Mouse (Mus musculus): ENCODE measurements at regions not wholly inside any gene's neighbourhood (a gene's known extent, or its start where the extent isn't known, plus 50 kb on each side); places are given as distances from the start of the nearest gene placed in this dataset.

- ATAC-seq (replicated peaks; ENCODE audit: poor library complexity): no peak
Observed at GRCm38 (mm10) chr5:101005216-101005615, 159.7 kb downstream of the Gpat3 start.

DNA sequence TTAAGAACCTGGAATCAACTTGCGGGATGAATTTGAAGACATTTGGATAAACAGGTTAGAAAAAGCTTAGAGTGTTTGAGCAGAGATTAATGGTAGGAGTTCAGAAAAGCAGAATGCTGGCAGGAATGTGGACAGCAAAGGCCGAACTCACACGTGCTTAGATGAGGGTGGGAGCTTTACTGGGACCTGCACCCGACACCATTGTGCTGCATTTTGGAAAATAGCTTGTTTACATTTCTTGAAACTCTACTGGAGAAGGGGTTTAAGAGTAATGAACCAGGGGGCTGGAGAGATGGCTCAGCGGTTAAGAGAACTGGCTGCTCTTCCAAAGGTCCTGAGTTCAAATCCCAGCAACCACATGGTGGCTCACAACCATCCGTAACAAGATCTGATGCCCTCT is 154.9 kb downstream of the Gpat3 start:
- no peak for ATAC-seq (replicated peaks; ENCODE audit: poor library complexity)

GRCm38 (mm10) chr5:100992365-100992764 is 146.9 kb downstream of the Gpat3 start:
- no peak for ATAC-seq (replicated peaks; ENCODE audit: poor library complexity)

DNA sequence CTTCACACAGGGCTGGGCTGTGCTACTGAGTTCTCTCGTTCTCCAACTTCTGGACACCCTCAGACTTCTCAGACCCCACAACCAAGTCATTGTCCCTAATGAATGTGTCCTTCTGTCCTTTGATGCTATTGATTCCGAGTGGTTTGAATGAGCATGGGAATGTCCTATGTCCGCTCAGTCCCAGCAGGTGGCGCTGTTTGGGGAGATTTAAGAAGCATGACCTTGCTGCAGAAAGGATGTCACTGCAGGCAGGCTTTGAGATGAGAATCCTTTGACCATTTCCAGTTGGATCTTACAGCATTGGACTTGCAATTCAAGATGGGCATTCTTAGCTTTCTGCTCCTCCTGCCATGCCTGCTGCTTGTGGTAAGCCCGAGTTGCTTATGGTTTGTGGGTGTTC is 146.1 kb downstream of the Gpat3 start:
- ATAC-seq (replicated peaks; ENCODE audit: poor library complexity): peak; percentile 57; the same call in 1 of the 2 replicates

DNA sequence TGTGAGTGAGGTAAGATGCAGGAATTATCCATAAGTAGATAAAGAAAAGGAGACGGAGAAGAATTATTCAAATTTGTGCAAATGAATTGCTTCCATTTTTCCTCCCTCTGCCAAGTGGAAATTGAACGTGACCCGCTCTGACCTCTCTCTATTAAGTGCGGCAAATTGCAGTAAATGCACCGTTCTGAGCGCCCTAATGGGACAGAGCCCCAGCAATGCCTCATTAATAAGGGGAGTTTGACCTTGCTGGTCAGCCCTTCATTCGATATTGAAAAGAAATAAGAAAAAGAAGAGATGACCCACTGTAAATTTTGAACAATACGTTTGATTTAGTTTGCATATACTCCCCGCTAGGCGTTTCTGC is 137.0 kb downstream of the Gpat3 start:
- no peak for ATAC-seq (replicated peaks; ENCODE audit: poor library complexity)

GRCm38 (mm10) chr5:100981849-100982572 is 136.5 kb downstream of the Gpat3 start:
- no peak for ATAC-seq (replicated peaks; ENCODE audit: poor library complexity)

DNA sequence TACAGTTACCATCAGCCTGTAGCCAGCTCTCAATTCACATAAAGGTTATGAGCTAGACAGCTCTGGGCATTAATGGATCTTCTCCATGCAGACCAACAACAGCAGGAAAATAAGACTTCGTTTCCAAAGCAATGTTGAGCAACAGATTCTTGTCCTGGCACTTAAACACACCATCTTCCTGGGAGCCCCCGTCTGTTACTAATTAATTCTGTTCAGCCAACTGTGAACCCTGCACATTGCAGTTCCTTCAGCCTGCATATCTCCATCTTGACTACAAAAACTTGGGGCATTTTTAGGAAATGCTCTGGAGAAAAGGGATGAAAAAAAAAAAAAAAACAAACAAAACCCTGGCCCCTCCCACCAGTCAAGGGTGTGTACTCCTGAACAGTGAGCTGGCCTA is 131.2 kb downstream of the Gpat3 start:
- no peak for ATAC-seq (replicated peaks; ENCODE audit: poor library complexity)

DNA sequence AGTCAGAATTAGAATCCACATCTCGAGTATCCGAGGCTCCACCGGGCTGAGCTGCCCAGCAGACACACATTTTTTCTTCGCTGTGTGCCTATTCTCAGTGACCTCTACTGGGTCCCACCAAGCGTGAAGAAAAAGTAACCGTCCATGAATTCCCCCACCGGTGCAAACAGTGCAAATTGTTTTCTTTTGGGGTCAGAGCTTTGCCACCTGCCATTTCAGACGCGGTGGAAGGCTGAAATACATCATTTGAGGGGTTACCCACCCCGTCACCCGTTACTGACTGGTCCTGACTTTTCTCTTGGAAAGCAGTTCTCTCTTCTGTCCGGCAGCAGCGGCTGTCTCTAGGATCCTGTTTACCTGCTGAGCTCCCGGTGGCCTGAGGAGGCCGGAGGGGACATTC is 105.7 kb downstream of the Gpat3 start:
- ATAC-seq (replicated peaks; ENCODE audit: poor library complexity): no peak

All from megakaryocyte progenitor cell, adult 5-6 weeks (primary cell).